Mouse (Mus musculus): Measurements from ENCODE around the gene Olfr1392. TPM values are rescaled to one million over a fixed set of nuclear protein-coding genes. Genes with fewer than 3 reads are reported as not detected.

The Olfr1392 gene
- polyA plus RNA-seq, 1 experiment, result not detected

GRCm38 (mm10) chr11:49249811-49250421 is 35.2 kb upstream of the Olfr1392 start:
- peak overlapping the region; percentile 67 for H3K4me3 ChIP-seq (ENCODE audit: insufficient read depth, low read depth, low read length)
- peaks cover 21% of the 10 kb centered on the region for H3K4me1 ChIP-seq (ENCODE audit: control insufficient read depth, insufficient read depth, low read length)
- 41% methylated on average over 10 of the region's 10 CpGs for WGBS
- TF ChIP-seq POLR2A (IDR thresholded peaks at IDR 0.05; ENCODE audit: insufficient read depth, low read depth, low read length), result no peak
- TF ChIP-seq CTCF (IDR thresholded peaks at IDR 0.05; ENCODE audit: insufficient read depth, low read depth, low read length), result no peak
- no peak overlapping the region; the same call in 1 of the 2 replicates for H3K27ac ChIP-seq (ENCODE audit: insufficient read depth, low read depth, low read length)

GRCm38 (mm10) chr11:49250422-49251379 is 34.4 kb upstream of the Olfr1392 start:
- TF ChIP-seq POLR2A (IDR thresholded peaks at IDR 0.05; ENCODE audit: insufficient read depth, low read depth, low read length) (no peak), CTCF (IDR thresholded peaks at IDR 0.05; ENCODE audit: insufficient read depth, low read depth, low read length) (no peak)
- H3K4me1 ChIP-seq (ENCODE audit: control insufficient read depth, insufficient read depth, low read length), result peaks cover 15% of the 10 kb centered on the region
- no peak overlapping the region; the same call in 1 of the 2 replicates for H3K27ac ChIP-seq (ENCODE audit: insufficient read depth, low read depth, low read length)
- 3% methylated on average over 45 of the region's 45 CpGs for WGBS
- H3K4me3 ChIP-seq (ENCODE audit: insufficient read depth, low read depth, low read length), result peak overlapping the region; percentile 67

- no peak overlapping the region for H3K4me3 ChIP-seq (ENCODE audit: insufficient read depth, low read depth, low read length)
- WGBS, result 79% methylated on average over 7 of the region's 7 CpGs
- no peak for TF ChIP-seq POLR2A (IDR thresholded peaks at IDR 0.05; ENCODE audit: insufficient read depth, low read depth, low read length)
- no peak for TF ChIP-seq CTCF (IDR thresholded peaks at IDR 0.05; ENCODE audit: insufficient read depth, low read depth, low read length)
- H3K4me1 ChIP-seq (ENCODE audit: control insufficient read depth, insufficient read depth, low read length), result peaks cover 15% of the 10 kb centered on the region
- no peak overlapping the region for H3K27ac ChIP-seq (ENCODE audit: insufficient read depth, low read depth, low read length)
Observed at GRCm38 (mm10) chr11:49251380-49251761, 33.7 kb upstream of the Olfr1392 start.

- TF ChIP-seq POLR2A (IDR thresholded peaks at IDR 0.05; ENCODE audit: insufficient read depth, low read depth, low read length), result no peak
- TF ChIP-seq CTCF (IDR thresholded peaks at IDR 0.05; ENCODE audit: insufficient read depth, low read depth, low read length), result no peak
- 93% methylated on average over 5 of the region's 5 CpGs for WGBS
- Histone ChIP-seq H3K27ac (ENCODE audit: insufficient read depth, low read depth, low read length) (no peak overlapping the region), H3K4me3 (ENCODE audit: insufficient read depth, low read depth, low read length) (no peak overlapping the region), H3K4me1 (ENCODE audit: control insufficient read depth, insufficient read depth, low read length) (peaks cover 15% of the 10 kb centered on the region)
Observed at GRCm38 (mm10) chr11:49252048-49252447, 33.0 kb upstream of the Olfr1392 start.

GRCm38 (mm10) chr11:49253035-49253434 is 32.0 kb upstream of the Olfr1392 start:
- H3K4me3 ChIP-seq (ENCODE audit: insufficient read depth, low read depth, low read length), result no peak overlapping the region
- TF ChIP-seq CTCF (IDR thresholded peaks at IDR 0.05; ENCODE audit: insufficient read depth, low read depth, low read length), result no peak
- TF ChIP-seq POLR2A (IDR thresholded peaks at IDR 0.05; ENCODE audit: insufficient read depth, low read depth, low read length), result no peak
- H3K4me1 ChIP-seq (ENCODE audit: control insufficient read depth, insufficient read depth, low read length), result peaks cover 15% of the 10 kb centered on the region
- WGBS, result 79% methylated on average over 6 of the region's 6 CpGs
- H3K27ac ChIP-seq (ENCODE audit: insufficient read depth, low read depth, low read length), result no peak overlapping the region

- WGBS, result 93% methylated on average over 2 of the region's 2 CpGs
- H3K27ac ChIP-seq (ENCODE audit: insufficient read depth, low read depth, low read length), result no peak overlapping the region
Observed at GRCm38 (mm10) chr11:49259296-49259695, 25.8 kb upstream of the Olfr1392 start.

GRCm38 (mm10) chr11:49259829-49260228 is 25.3 kb upstream of the Olfr1392 start:
- TF ChIP-seq POLR2A (IDR thresholded peaks at IDR 0.05; ENCODE audit: insufficient read depth, low read depth, low read length) (no peak), CTCF (IDR thresholded peaks at IDR 0.05; ENCODE audit: insufficient read depth, low read depth, low read length) (no peak)
- Histone ChIP-seq H3K27ac (ENCODE audit: insufficient read depth, low read depth, low read length) (no peak overlapping the region), H3K4me3 (ENCODE audit: insufficient read depth, low read depth, low read length) (no peak overlapping the region), H3K4me1 (ENCODE audit: control insufficient read depth, insufficient read depth, low read length) (no peaks in the 10 kb centered on the region)
- WGBS, result 57% methylated on average over 1 of the region's 1 CpGs

More at GRCm38 (mm10) chr11:49259296-49259695, 25.8 kb upstream of the Olfr1392 start:
- H3K4me3 ChIP-seq (ENCODE audit: insufficient read depth, low read depth, low read length), result no peak overlapping the region
- no peaks in the 10 kb centered on the region for H3K4me1 ChIP-seq (ENCODE audit: control insufficient read depth, insufficient read depth, low read length)
- TF ChIP-seq CTCF (IDR thresholded peaks at IDR 0.05; ENCODE audit: insufficient read depth, low read depth, low read length) (no peak), POLR2A (IDR thresholded peaks at IDR 0.05; ENCODE audit: insufficient read depth, low read depth, low read length) (no peak)

GRCm38 (mm10) chr11:49260598-49261312 is 24.3 kb upstream of the Olfr1392 start:
- H3K4me1 ChIP-seq (ENCODE audit: control insufficient read depth, insufficient read depth, low read length), result no peaks in the 10 kb centered on the region
- 86% methylated on average over 21 of the region's 21 CpGs for WGBS
- TF ChIP-seq POLR2A (IDR thresholded peaks at IDR 0.05; ENCODE audit: insufficient read depth, low read depth, low read length) (no peak), CTCF (IDR thresholded peaks at IDR 0.05; ENCODE audit: insufficient read depth, low read depth, low read length) (no peak)
- no peak overlapping the region for H3K4me3 ChIP-seq (ENCODE audit: insufficient read depth, low read depth, low read length)
- H3K27ac ChIP-seq (ENCODE audit: insufficient read depth, low read depth, low read length), result no peak overlapping the region
